Mouse (Mus musculus) lung, embryonic 16.5 days (tissue): ENCODE measurements around the gene Tac4. TPM values are rescaled to one million over a fixed set of nuclear protein-coding genes. Genes with fewer than 3 reads are reported as not detected.
A peak's percentile ranks its signal among the peaks of the same experiment; 100 is the strongest.

Experiments
- ATAC-seq: fragments of 200-750 bp; cut with Nextera tagmentation; 2 replicates; pipeline ENCODE4 v1.8.0; 2017; ENCODE audit warnings: low read depth, mild to moderate bottlenecking, moderate library complexity
- H3K27ac ChIP-seq: fragments of 300-500 bp; sonication (generic); 2 replicates; pipeline ENCODE4 v1.5.1; 2014; ENCODE audit warnings: mild to moderate bottlenecking, control low read depth, low read length
- H3K27me3 ChIP-seq: fragments of 300-500 bp; sonication (generic); 2 replicates; pipeline ENCODE4 v1.6.1; 2014; ENCODE audit warnings: low read depth, low read length, mixed read lengths; ENCODE audit not compliant: control insufficient read depth, insufficient read depth
- H3K36me3 ChIP-seq: fragments of 300-500 bp; sonication (generic); 2 replicates; pipeline ENCODE4 v1.6.1; 2014; ENCODE audit warnings: low read length; ENCODE audit not compliant: control insufficient read depth, insufficient read depth
- H3K4me1 ChIP-seq: fragments of 300-500 bp; sonication (generic); replicated peaks from 2 replicates; pipeline ENCODE4 v1.6.1; 2014; ENCODE audit warnings: low read length, mixed read lengths; ENCODE audit not compliant: control insufficient read depth, insufficient read depth
- H3K4me2 ChIP-seq: fragments of 300-500 bp; sonication (generic); 2 replicates; pipeline ENCODE4 v1.6.1; 2014; ENCODE audit warnings: low read depth, low read length, control low read depth
- H3K4me3 ChIP-seq: fragments of 300-500 bp; sonication (generic); 2 replicates; pipeline ENCODE4 v1.5.1; 2014; ENCODE audit warnings: mild to moderate bottlenecking, low read length, control low read depth
- H3K9ac ChIP-seq: fragments of 300-500 bp; sonication (generic); 2 replicates; pipeline ENCODE4 v1.6.1; 2014; ENCODE audit warnings: low read length, control low read depth
- H3K9me3 ChIP-seq: fragments of 300-500 bp; sonication (generic); 2 replicates; pipeline ENCODE4 v1.6.1; 2016; ENCODE audit warnings: low read length; ENCODE audit not compliant: control insufficient read depth
- WGBS: fragments of 180-500 bp; shearing (Covaris S2); extraction: QIAGEN DNeasy Blood & Tissue Kit; methylation state at CpG from one replicate; pipeline ENCODE4 v1.1.7; 2014; 5-methylcytosine and 5-hydroxymethylcytosine counted together
- polyA plus RNA-seq: library from polyadenylated mRNA; unstranded; fragments of >200 nt; fragmentation: Nextera tagmentation; extraction: Ambion mirVana; gene quantifications from 2 replicates; pipeline ENCODE4 v1.2.1, GENCODE M21; 2015

Tac4 gene
- polyA plus RNA-seq, 1 experiment from 2014 or later, result not detected

DNA sequence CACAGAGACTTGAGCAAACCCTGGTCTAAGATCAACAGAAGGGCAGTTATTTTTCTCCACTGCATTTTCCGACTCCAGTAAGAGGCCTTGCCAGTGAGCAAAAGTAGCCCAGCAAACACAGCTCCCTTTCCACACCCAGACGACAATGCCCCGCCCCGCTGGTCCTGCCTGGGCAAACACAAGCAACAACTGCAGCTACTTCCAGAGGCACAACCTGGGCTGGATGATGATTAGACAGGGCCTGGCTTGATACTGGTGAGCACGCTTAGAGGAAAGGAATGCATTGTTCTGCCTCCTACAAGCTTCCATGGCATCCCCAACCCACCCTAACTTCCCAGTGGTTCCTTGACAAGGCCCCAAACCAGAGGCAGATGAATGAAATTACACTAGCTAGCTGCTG lies 12.3 kb downstream of the Tac4 start:
- no peak for ATAC-seq
- Histone ChIP-seq H3K9me3 (no peaks in the 10 kb centered on the region), H3K36me3 (peaks cover 64% of the 10 kb centered on the region), H3K27ac (no peak overlapping the region), H3K4me3 (no peak overlapping the region), H3K9ac (no peak overlapping the region), H3K27me3 (no peaks in the 10 kb centered on the region), H3K4me2 (no peak overlapping the region), H3K4me1 (no peaks in the 10 kb centered on the region)
- 73% methylated on average over 5 of the region's 5 CpGs for WGBS

DNA sequence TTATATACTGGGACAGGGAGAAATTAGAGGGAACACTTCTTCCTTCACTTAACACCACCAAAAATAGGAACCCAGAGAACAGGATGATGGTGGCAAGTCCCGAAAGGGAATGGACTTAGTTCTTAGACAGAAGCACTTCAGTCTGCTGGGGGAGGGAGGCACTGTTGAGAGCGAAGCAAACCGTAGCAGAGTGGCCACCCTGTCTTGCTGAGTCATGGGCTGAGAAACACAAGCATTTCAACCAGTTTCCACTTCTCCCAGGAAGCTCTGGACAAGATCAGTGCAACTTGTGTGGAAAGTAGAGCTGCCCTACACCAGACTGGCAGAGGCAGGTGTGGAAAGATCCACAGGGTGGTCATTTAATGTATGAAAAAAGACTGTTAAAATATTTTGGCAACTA lies 13.3 kb downstream of the Tac4 start:
- Histone ChIP-seq H3K36me3 (peaks cover 71% of the 10 kb centered on the region), H3K4me1 (no peaks in the 10 kb centered on the region), H3K4me2 (no peak overlapping the region), H3K9ac (no peak overlapping the region), H3K27ac (no peak overlapping the region), H3K9me3 (no peaks in the 10 kb centered on the region), H3K27me3 (no peaks in the 10 kb centered on the region), H3K4me3 (no peak overlapping the region)
- ATAC-seq, result no peak
- WGBS, result 60% methylated on average over 3 of the region's 3 CpGs

DNA sequence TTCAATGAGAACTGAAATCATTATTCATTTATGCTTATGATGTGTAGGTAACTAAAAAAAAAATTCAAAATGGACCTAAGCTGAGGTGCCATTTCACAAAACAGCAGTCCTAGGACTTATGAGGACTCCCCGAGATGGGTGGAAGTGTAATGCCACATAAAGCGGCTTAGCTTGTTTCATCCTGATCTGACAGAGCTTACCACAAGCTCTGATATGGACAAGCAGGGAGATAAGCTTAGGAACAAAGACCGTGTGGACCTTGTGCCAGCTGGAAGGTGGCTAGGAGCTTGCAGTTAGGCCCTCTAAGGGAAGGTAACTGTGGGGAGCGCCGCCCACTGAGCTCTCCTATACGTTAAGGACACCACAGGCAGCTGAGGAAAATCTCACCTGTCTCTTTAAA lies 14.7 kb downstream of the Tac4 start:
- no peak for ATAC-seq
- Histone ChIP-seq H3K36me3 (peaks cover 76% of the 10 kb centered on the region), H3K4me3 (no peak overlapping the region), H3K27ac (no peak overlapping the region), H3K9me3 (no peaks in the 10 kb centered on the region), H3K9ac (no peak overlapping the region), H3K4me2 (no peak overlapping the region), H3K27me3 (no peaks in the 10 kb centered on the region), H3K4me1 (no peaks in the 10 kb centered on the region)
- 88% methylated on average over 6 of the region's 6 CpGs for WGBS

DNA sequence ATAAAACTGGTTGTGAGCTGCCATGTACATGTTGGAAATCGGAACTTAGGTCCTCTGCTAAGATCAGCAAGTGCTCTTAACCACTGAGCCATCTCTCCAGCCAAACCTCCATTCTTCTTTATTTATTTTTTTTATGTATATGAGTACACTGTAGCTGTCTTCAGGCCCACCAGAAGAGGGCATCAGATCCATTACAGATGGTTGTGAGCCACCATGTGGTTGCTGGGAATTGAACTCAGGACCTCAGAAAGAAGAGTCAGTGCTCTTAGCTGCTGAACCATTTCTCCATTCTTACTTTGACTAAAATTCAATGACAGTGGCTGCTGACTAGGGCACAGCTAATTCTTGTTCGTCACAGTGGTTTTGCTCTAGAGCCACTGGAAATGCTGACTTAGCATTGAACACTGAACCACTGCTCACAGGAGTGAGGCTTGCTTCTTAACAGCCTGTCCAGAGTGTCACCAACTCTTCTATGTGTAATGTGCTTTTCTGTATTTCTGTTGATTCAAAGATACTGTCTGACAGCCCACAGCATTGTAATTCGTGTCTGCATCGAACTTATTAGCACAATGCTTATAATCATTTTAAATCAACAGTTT lies 17.8 kb downstream of the Tac4 start:
- no peaks in the 10 kb centered on the region for H3K4me1 ChIP-seq

DNA sequence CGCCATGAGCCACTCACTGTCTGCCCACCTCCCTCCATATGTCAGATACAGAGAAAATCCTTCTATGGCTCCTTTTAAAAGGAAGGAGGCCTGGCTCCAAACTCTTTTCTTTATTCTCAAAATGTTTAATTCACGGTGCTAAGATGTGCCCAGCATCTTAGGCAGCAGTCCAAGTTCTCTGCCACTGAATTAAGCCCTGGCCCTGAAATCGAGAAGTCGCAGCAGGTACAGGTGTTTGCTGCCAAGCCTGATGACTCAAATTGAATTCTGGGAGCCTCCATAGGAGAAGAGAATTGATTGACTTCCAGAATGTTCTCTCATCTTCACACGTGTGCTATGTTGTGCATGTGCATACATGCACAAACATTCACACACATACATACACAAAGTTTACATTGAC lies 21.0 kb downstream of the Tac4 start:
- H3K4me2 ChIP-seq, result no peak overlapping the region
- H3K9ac ChIP-seq, result no peak overlapping the region
- H3K4me1 ChIP-seq, result no peaks in the 10 kb centered on the region
- H3K27ac ChIP-seq, result no peak overlapping the region
- H3K27me3 ChIP-seq, result no peaks in the 10 kb centered on the region
- H3K9me3 ChIP-seq, result no peaks in the 10 kb centered on the region
- 91% methylated on average over 5 of the region's 5 CpGs for WGBS
- ATAC-seq, result no peak
- peaks cover 66% of the 10 kb centered on the region for H3K36me3 ChIP-seq
- H3K4me3 ChIP-seq, result no peak overlapping the region

More for the DNA sequence above, 17.8 kb downstream of the Tac4 start:
- Histone ChIP-seq H3K36me3 (peaks cover 80% of the 10 kb centered on the region), H3K27me3 (no peaks in the 10 kb centered on the region), H3K9ac (no peak overlapping the region), H3K4me3 (no peak overlapping the region), H3K4me2 (no peak overlapping the region), H3K27ac (no peak overlapping the region), H3K9me3 (no peaks in the 10 kb centered on the region)
- 90% methylated on average over 4 of the region's 4 CpGs for WGBS
- ATAC-seq, result no peak

DNA sequence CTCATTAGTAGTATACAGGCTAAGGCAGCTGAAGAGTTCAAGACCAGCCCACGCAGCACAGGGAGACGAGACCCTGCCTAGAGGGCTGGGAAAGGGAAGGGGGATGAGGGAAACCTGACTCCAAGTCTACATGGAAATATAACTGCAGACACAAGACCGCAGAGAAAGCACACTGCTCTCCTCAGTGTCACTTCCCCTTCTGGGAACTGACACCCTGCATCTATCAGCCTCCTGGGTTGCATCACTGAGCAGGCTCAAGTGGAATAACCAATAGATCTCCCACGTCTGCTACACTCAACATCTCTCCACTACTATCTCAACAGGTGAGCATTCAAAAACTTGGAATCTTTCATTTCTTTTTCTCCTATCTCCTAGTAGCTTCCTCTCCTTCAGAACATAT lies 30.7 kb downstream of the Tac4 start:
- no peak for ATAC-seq
- Histone ChIP-seq H3K36me3 (peaks cover 43% of the 10 kb centered on the region), H3K9ac (no peak overlapping the region), H3K4me2 (no peak overlapping the region), H3K27me3 (no peaks in the 10 kb centered on the region), H3K9me3 (no peaks in the 10 kb centered on the region), H3K27ac (no peak overlapping the region), H3K4me1 (no peaks in the 10 kb centered on the region), H3K4me3 (no peak overlapping the region)
- WGBS, result 76% methylated on average over 4 of the region's 4 CpGs

DNA sequence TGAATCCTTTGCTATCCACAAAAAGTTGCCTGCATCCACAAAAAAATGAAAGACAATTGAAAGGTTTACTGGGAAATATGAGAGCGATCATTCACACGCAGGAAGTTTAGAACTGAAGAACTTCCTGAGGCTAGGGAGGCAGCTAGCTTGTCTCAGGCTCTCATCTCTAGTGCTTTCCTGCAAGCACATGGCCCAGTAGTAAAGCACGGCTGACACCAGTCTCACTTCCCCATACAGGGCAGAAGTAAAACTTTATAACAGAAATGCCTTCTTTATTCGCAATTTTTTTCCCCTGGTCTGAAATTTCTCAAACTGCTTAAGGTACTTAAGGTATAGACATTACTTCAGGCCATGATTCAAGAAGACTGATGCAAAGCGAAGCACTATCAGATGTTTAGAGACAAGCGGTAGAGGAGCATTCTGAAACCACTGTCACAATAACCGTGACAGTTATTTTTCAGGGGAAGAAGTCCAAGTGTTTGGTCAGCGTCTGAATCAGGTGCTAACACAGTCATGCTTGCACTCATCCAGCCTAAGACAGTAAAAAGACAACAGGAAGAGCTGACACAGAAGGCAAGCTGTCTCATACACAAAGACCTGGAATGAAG lies 31.8 kb downstream of the Tac4 start:
- Histone ChIP-seq H3K27me3 (no peaks in the 10 kb centered on the region), H3K4me1 (no peaks in the 10 kb centered on the region), H3K4me3 (no peak overlapping the region), H3K9ac (no peak overlapping the region), H3K9me3 (no peaks in the 10 kb centered on the region), H3K4me2 (no peak overlapping the region), H3K27ac (0 out of 2 replicates have a peak overlapping the region, but pooled peaks have one; percentile 9), H3K36me3 (peaks cover 43% of the 10 kb centered on the region)
- 69% methylated on average over 8 of the region's 8 CpGs for WGBS
- no peak for ATAC-seq

DNA sequence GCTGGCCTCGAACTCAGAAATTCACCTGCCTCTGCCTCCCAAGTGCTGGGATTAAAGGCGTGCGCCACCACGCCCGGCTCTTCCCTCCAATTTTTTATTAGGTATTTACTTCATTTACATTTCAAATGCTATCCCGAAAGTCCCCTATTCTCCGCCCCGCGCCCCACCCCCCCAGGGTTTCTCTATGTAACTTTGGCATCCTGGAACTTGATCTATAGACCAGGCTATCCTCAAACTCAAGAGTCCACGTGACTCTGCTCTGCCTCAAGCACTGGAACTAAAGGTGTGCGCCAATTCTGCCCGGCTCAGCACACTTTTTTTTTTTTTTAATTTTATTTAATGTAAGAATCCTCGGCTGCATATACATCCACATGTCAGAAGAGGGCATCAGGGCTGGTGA lies 34.4 kb downstream of the Tac4 start:
- H3K4me3 ChIP-seq, result no peak overlapping the region
- H3K9ac ChIP-seq, result no peak overlapping the region
- peaks cover 36% of the 10 kb centered on the region for H3K36me3 ChIP-seq
- H3K27ac ChIP-seq, result no peak overlapping the region
- WGBS, result 90% methylated on average over 12 of the region's 13 CpGs
- no peaks in the 10 kb centered on the region for H3K9me3 ChIP-seq
- H3K4me1 ChIP-seq, result no peaks in the 10 kb centered on the region
- no peak overlapping the region for H3K4me2 ChIP-seq
- no peak for ATAC-seq
- H3K27me3 ChIP-seq, result no peaks in the 10 kb centered on the region

DNA sequence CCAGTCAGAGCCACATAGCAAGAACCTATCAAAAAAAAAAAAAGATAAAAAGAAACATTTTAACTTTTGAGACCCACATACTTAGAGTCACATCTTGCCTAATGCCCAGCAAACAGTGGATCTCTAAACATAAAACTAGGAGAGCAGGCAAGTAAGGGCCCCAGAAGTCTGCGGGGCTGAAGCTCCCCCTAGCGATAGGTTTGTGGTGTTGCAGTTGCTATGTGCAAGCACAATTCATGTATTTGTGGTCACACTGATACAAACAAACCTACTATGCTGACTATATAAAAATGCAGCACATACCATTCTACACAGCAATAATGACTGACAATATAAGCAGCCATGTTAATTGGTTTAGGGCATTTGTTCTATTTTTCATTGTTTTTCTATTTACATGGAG lies 36.8 kb downstream of the Tac4 start:
- Histone ChIP-seq H3K36me3 (peaks cover 26% of the 10 kb centered on the region), H3K4me1 (no peaks in the 10 kb centered on the region), H3K27me3 (no peaks in the 10 kb centered on the region), H3K4me2 (no peak overlapping the region), H3K27ac (no peak overlapping the region), H3K9me3 (no peaks in the 10 kb centered on the region), H3K9ac (no peak overlapping the region), H3K4me3 (no peak overlapping the region)
- WGBS, result 6% methylated on average over 2 of the region's 2 CpGs
- ATAC-seq, result no peak
